Mouse (Mus musculus) embryonic fibroblast, embryonic 13.5 days (primary cell): ENCODE results near the gene Atp1a2. TPM values are rescaled to one million over a fixed set of nuclear protein-coding genes. Genes with fewer than 3 reads are reported as not detected.
"Not testable (repeated sequence)": the region's sequence is repeated elsewhere in the genome, so short reads cannot be mapped to it uniquely, and the experiment has no call there.

Experiments
- H3K27ac ChIP-seq: 2 replicates; pipeline ENCODE4 v1.5.1; 2012; ENCODE audit warnings: low read length, control low read depth, inconsistent platforms; ENCODE audit not compliant: insufficient read depth
- H3K4me1 ChIP-seq: 2 replicates; pipeline ENCODE4 v1.6.1; 2011; ENCODE audit warnings: low read length; ENCODE audit not compliant: control insufficient read depth, insufficient read depth
- H3K4me3 ChIP-seq: 2 replicates; pipeline ENCODE4 v1.5.1; 2011; ENCODE audit warnings: mild to moderate bottlenecking, control low read depth, low read length; ENCODE audit not compliant: insufficient read depth
- CTCF ChIP-seq: IDR thresholded peaks from 2 replicates; pipeline ENCODE4 v1.5.1; 2011; ENCODE audit warnings: mild to moderate bottlenecking, control low read depth, low read length, moderate library complexity, borderline replicate concordance; ENCODE audit not compliant: insufficient read depth
- POLR2A ChIP-seq: IDR thresholded peaks from 2 replicates; pipeline ENCODE4 v1.6.1; 2011; ENCODE audit warnings: low read depth, mild to moderate bottlenecking, control low read depth, low read length, moderate library complexity
- polyA plus RNA-seq: library from polyadenylated mRNA; stranded (reverse); fragments of >200 nt; gene quantifications from 2 replicates; pipeline ENCODE4 v1.2.4, GENCODE M21; 2011; ENCODE audit warnings: low read depth; ENCODE audit not compliant: missing spikeins, insufficient read length

The Atp1a2 gene
- polyA plus RNA-seq, 1 experiment: 0.39 TPM

DNA sequence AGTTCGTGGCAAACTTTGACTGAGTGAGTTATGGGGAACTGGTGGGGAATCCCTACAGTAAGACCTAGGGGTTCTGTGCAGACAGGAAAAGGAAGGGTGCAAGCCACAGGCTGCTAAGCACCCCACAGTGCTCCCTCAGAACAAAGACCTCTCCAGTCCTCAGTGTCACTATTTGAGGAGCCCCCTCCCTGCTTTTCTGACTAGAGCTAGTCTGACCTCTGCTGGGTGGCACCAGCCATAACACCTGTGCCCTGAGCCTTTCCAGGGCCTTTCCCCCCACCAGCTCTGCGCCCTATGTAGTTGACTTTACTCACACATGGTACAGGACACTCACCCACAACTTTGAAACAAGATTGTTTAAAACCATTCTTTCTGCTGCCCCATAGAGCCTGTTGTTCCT, 50.2 kb downstream of the Atp1a2 start:
- no peak overlapping the region for H3K27ac ChIP-seq
- TF ChIP-seq POLR2A (no peak), CTCF (peak; percentile 36; the same call in 1 of the 2 replicates)
- no peak overlapping the region for H3K4me3 ChIP-seq
- H3K4me1 ChIP-seq: peaks cover 4% of the 10 kb centered on the region

GRCm38 (mm10) chr1:172247216-172247615, 50.6 kb downstream of the Atp1a2 start:
- TF ChIP-seq POLR2A (no peak), CTCF (no peak)
- Histone ChIP-seq H3K4me3 (no peak overlapping the region), H3K4me1 (peaks cover 7% of the 10 kb centered on the region), H3K27ac (no peak overlapping the region)

DNA sequence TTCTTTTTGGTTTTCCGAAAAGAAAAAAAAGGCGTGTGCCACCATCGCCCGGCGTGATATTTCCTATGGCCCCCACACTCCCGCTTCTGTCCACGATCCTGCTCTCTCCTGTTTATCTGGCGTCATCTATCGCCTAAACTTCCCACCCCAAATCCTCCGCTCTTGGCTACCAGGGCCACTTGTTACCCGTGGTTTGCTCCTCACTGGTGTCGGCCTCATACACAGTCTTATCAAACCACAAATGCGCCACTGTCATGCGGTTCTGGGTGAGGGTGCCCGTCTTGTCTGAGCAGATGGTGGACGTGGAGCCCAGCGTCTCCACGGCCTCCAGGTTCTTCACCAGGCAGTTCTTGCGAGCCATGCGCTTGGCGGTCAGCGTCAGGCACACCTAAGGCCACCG, 53.2 kb downstream of the Atp1a2 start:
- H3K27ac ChIP-seq, H3K4me1 ChIP-seq, H3K4me3 ChIP-seq: not testable (repeated sequence)

GRCm38 (mm10) chr1:172243547-172244205, 54.2 kb downstream of the Atp1a2 start:
- Histone ChIP-seq H3K27ac (no peak overlapping the region), H3K4me3 (no peak overlapping the region), H3K4me1 (peaks cover 10% of the 10 kb centered on the region)
- peak; percentile 16; the same call in 1 of the 2 replicates for TF ChIP-seq CTCF
- no peak for TF ChIP-seq POLR2A

DNA sequence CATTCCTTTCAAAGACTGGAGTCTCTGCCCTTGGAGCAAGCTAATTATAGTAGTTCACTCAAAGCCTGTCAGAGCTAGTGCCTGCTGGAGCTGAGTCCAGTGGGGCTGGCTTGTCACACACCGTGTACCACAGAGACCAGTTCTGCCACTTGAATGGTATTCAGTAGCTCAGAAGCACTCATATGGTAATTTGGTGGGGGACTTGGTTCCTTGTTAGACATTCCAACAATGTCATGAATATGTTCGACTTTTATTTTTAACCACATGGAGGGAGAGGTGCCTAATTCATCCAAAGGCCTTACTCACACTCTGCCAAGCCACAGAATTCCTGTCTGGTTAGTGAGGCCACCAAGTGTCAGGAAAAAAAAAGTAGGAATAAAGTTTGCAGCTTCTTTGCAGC, 55.5 kb downstream of the Atp1a2 start:
- H3K27ac ChIP-seq: peak overlapping the region; percentile 75; the same call in 1 of the 2 replicates
- TF ChIP-seq POLR2A: no peak
- TF ChIP-seq CTCF: no peak
- no peak overlapping the region for H3K4me3 ChIP-seq
- H3K4me1 ChIP-seq: peaks cover 10% of the 10 kb centered on the region

DNA sequence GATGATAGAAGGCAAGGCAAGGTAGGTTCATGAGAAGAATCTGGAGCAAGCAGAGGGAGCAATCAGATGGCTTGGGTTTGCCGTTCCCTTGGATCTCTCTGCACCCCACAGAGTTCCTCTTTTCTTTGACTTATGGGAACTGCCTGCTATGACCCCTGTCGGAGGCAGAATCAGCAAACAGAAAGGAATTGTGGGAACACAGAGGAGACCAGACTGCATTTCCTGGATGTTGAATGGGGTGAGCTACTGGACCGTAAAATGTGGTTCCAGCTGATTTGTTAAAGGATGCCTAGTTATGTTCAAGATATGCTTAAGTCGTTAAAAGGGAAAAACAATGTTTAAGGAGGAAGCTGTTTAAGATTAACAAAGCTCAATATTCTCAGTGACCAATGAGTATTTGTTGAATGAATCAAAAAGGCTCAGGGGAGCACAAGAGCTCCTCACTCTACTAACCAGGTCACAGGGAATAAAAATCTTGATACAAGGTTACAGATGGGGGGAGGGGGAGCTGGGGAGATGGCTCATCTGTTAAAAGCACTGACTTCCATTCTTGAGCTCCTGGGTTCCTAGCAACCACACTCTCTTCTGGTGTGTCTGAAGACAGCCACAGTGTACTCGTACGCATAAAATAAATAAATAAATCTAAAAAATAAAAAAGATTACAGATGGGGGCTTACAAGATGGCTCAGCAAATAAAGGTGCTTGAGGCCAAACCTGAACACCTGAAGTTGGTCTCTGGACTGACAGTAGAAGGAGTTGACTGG, 56.7 kb downstream of the Atp1a2 start:
- TF ChIP-seq POLR2A (no peak), CTCF (no peak)
- Histone ChIP-seq H3K27ac (no peak overlapping the region), H3K4me3 (no peak overlapping the region), H3K4me1 (peaks cover 10% of the 10 kb centered on the region)

- Histone ChIP-seq H3K4me3 (no peak overlapping the region), H3K27ac (no peak overlapping the region), H3K4me1 (no peaks in the 10 kb centered on the region; the same call in 1 of the 2 replicates)
- TF ChIP-seq CTCF (no peak), POLR2A (no peak)
These were observed 68.6 kb downstream of the Atp1a2 start for GRCm38 (mm10) chr1:172229215-172229614.

- no peak for TF ChIP-seq POLR2A
- no peak for TF ChIP-seq CTCF
- H3K4me3 ChIP-seq: no peak overlapping the region
- H3K4me1 ChIP-seq: no peaks in the 10 kb centered on the region; the same call in 1 of the 2 replicates
- H3K27ac ChIP-seq: no peak overlapping the region
These were observed 69.7 kb downstream of the Atp1a2 start for GRCm38 (mm10) chr1:172228209-172228608.

Other genes starting within 250 kb of the Atp1a2 start
- gene Nhlh1, start 240.5 kb downstream of the Atp1a2 start, polyA plus RNA-seq: not detected in 2 replicates
- 369 and 398 TPM in 2 replicates for gene Copa, start 215.5 kb downstream of the Atp1a2 start, polyA plus RNA-seq
- gene Ncstn, start 215.3 kb downstream of the Atp1a2 start, polyA plus RNA-seq: 122 and 145 TPM in 2 replicates
- 88.3 and 98.7 TPM in 2 replicates for gene Pex19, start 171.3 kb downstream of the Atp1a2 start, polyA plus RNA-seq
- gene Dcaf8, start 150.0 kb downstream of the Atp1a2 start, polyA plus RNA-seq: 73.1 and 83.4 TPM in 2 replicates
- gene Pea15a, start 91.3 kb downstream of the Atp1a2 start, polyA plus RNA-seq: 140 and 154 TPM in 2 replicates
- not detected in 2 replicates for gene Casq1, start 78.2 kb downstream of the Atp1a2 start, polyA plus RNA-seq
- not detected in 2 replicates for gene Atp1a4, start 39.6 kb downstream of the Atp1a2 start, polyA plus RNA-seq
- gene Igsf8, start 36.4 kb downstream of the Atp1a2 start, polyA plus RNA-seq: 49.8 and 55.6 TPM in 2 replicates
- gene Kcnj9, start 31.3 kb upstream of the Atp1a2 start, polyA plus RNA-seq: not detected in 2 replicates
- 0.08 and 0.91 TPM in 2 replicates for gene Kcnj10, start 43.1 kb upstream of the Atp1a2 start, polyA plus RNA-seq
- gene Pigm, start 78.5 kb upstream of the Atp1a2 start, polyA plus RNA-seq: 11.5 and 12.9 TPM in 2 replicates
- 0.63 and 2.5 TPM in 2 replicates for gene Slamf9, start 177.3 kb upstream of the Atp1a2 start, polyA plus RNA-seq
- gene Igsf9, start 183.7 kb upstream of the Atp1a2 start, polyA plus RNA-seq: 5.4 and 6.4 TPM in 2 replicates
- gene Tagln2, start 202.0 kb upstream of the Atp1a2 start, polyA plus RNA-seq: 468 and 642 TPM in 2 replicates
- 0.85 and 2.9 TPM in 2 replicates for gene Cfap45, start 222.7 kb upstream of the Atp1a2 start, polyA plus RNA-seq